In genomic region chr11:75263274-75263963, GRCm38 (mm10) we compare ENCODE assay signal across 8 mouse cellular contexts.
A peak's percentile ranks its signal among the peaks of the same experiment; 100 is the strongest.
DNase-seq lines count a peak whose midpoint lies in the region; ATAC-seq and TF ChIP-seq lines count a peak whose summit lies in the region.

No protein-coding gene starts in this region.

- H3K4me2 ChIP-seq in hindbrain, embryonic 11.5 days (replicated peaks; ENCODE audit: low read depth, low read length) = no peak overlapping the region
- H3K4me2 ChIP-seq in hindbrain, postnatal 0 days (ENCODE audit: low read depth, low read length) = no peak overlapping the region
- H3K4me2 ChIP-seq in embryonic facial prominence, embryonic 13.5 days = no peak overlapping the region
- no peak overlapping the region for H3K4me2 ChIP-seq in intestine, embryonic 16.5 days (ENCODE audit: low read depth, low read length)
- no peak overlapping the region for H3K4me2 ChIP-seq in midbrain, embryonic 14.5 days (ENCODE audit: low read length)

- H3K27ac ChIP-seq in hindbrain, embryonic 11.5 days (ENCODE audit: low read depth, low read length) = peak overlapping the region; percentile 51; the same call in 1 of the 2 replicates
- no peak overlapping the region; the same call in 1 of the 2 replicates for H3K27ac ChIP-seq in hindbrain, postnatal 0 days
- peak overlapping the region; percentile 22; the same call in 1 of the 2 replicates for H3K27ac ChIP-seq in embryonic facial prominence, embryonic 13.5 days
- H3K27ac ChIP-seq in intestine, embryonic 16.5 days (ENCODE audit: low read length) = peak overlapping the region; percentile 40
- H3K27ac ChIP-seq in midbrain, embryonic 14.5 days (replicated peaks; ENCODE audit: low read depth, low read length) = peak overlapping the region; percentile 55

- 62% methylated on average over 15 of the region's 15 CpGs for WGBS in hindbrain, embryonic 11.5 days
- WGBS in hindbrain, postnatal 0 days = 55% methylated on average over 15 of the region's 15 CpGs
- 45% methylated on average over 15 of the region's 15 CpGs for WGBS in embryonic facial prominence, embryonic 13.5 days
- WGBS in intestine, embryonic 16.5 days = 66% methylated on average over 15 of the region's 15 CpGs
- 57% methylated on average over 15 of the region's 15 CpGs for WGBS in midbrain, embryonic 14.5 days

- no peak for TF ChIP-seq CTCF in hindbrain, postnatal 0 days (IDR thresholded peaks at IDR 0.05; ENCODE audit: low read depth)

- ATAC-seq in hindbrain, embryonic 11.5 days (ENCODE audit: low FRiP score) = peak; percentile 54
- ATAC-seq in hindbrain, postnatal 0 days = no peak
- ATAC-seq in embryonic facial prominence, embryonic 13.5 days (ENCODE audit: insufficient number of reproducible peaks, insufficient read depth, low FRiP score, low TSS enrichment, low read depth) = no peak
- no peak for ATAC-seq in intestine, embryonic 16.5 days
- 0 out of 2 replicates have a peak, but pooled peaks have one; percentile 18 for ATAC-seq in midbrain, embryonic 14.5 days (ENCODE audit: low FRiP score, low TSS enrichment)
- ATAC-seq in activated CD4-positive, CD25-positive, alpha-beta regulatory T cell, adult 4 months = no peak

- H3K4me3 ChIP-seq in hindbrain, embryonic 11.5 days (ENCODE audit: low read depth, low read length) = no peak overlapping the region
- no peak overlapping the region for H3K4me3 ChIP-seq in hindbrain, postnatal 0 days (ENCODE audit: low read length)
- no peak overlapping the region for H3K4me3 ChIP-seq in embryonic facial prominence, embryonic 13.5 days
- no peak overlapping the region for H3K4me3 ChIP-seq in intestine, embryonic 16.5 days (ENCODE audit: low read length)
- no peak overlapping the region for H3K4me3 ChIP-seq in midbrain, embryonic 14.5 days (replicated peaks; ENCODE audit: low read depth, low read length)

- H3K4me1 ChIP-seq in hindbrain, embryonic 11.5 days (replicated peaks; ENCODE audit: control insufficient read depth, insufficient read depth, low read length) = 0 out of 2 replicates have a peak, but pooled peaks cover 3% of the 10 kb centered on the region
- peaks cover 24% of the 10 kb centered on the region for H3K4me1 ChIP-seq in hindbrain, postnatal 0 days (ENCODE audit: insufficient read depth, low read length)
- H3K4me1 ChIP-seq in embryonic facial prominence, embryonic 13.5 days = peaks cover 34% of the 10 kb centered on the region
- peaks cover 15% of the 10 kb centered on the region for H3K4me1 ChIP-seq in intestine, embryonic 16.5 days (ENCODE audit: control insufficient read depth, insufficient read depth, low read length)
- H3K4me1 ChIP-seq in midbrain, embryonic 14.5 days (ENCODE audit: control insufficient read depth, insufficient read depth, low read length) = peaks cover 30% of the 10 kb centered on the region

- no peak for DNase-seq in hindbrain, embryonic 11.5 days (ENCODE audit: low spot score)
- no peak for DNase-seq in hindbrain, postnatal 0 days (ENCODE audit: low spot score)
- DNase-seq in midbrain, embryonic 14.5 days = no peak
- DNase-seq in frontal cortex, postnatal 10 days (ENCODE audit: low spot score in 2 of 2) = no peak
- DNase-seq in embryo, embryonic 11 days = no peak

- no peaks in the 10 kb centered on the region for H3K36me3 ChIP-seq in hindbrain, embryonic 11.5 days (ENCODE audit: control insufficient read depth, insufficient read depth, low read length)
- H3K36me3 ChIP-seq in hindbrain, postnatal 0 days (ENCODE audit: insufficient read depth, low read length) = no peaks in the 10 kb centered on the region
- H3K36me3 ChIP-seq in embryonic facial prominence, embryonic 13.5 days = no peaks in the 10 kb centered on the region
- H3K36me3 ChIP-seq in intestine, embryonic 16.5 days (ENCODE audit: control insufficient read depth, insufficient read depth, low read length) = no peaks in the 10 kb centered on the region
- H3K36me3 ChIP-seq in midbrain, embryonic 14.5 days (ENCODE audit: control insufficient read depth, insufficient read depth, low read length) = peaks cover 12% of the 10 kb centered on the region; the same call in 1 of the 2 replicates

- no peaks in the 10 kb centered on the region for H3K9me3 ChIP-seq in hindbrain, embryonic 11.5 days (ENCODE audit: control insufficient read depth, low read length)
- H3K9me3 ChIP-seq in hindbrain, postnatal 0 days (ENCODE audit: low read length) = no peaks in the 10 kb centered on the region
- H3K9me3 ChIP-seq in embryonic facial prominence, embryonic 13.5 days = no peaks in the 10 kb centered on the region
- no peaks in the 10 kb centered on the region for H3K9me3 ChIP-seq in intestine, embryonic 16.5 days (ENCODE audit: control insufficient read depth, low read length)
- H3K9me3 ChIP-seq in midbrain, embryonic 14.5 days (ENCODE audit: control insufficient read depth, low read length) = no peaks in the 10 kb centered on the region

- H3K27me3 ChIP-seq in hindbrain, embryonic 11.5 days (ENCODE audit: control insufficient read depth, insufficient read depth, low read length) = no peaks in the 10 kb centered on the region
- H3K27me3 ChIP-seq in hindbrain, postnatal 0 days (ENCODE audit: insufficient read depth, low read length) = no peaks in the 10 kb centered on the region
- H3K27me3 ChIP-seq in embryonic facial prominence, embryonic 13.5 days = 0 out of 2 replicates have a peak, but pooled peaks cover 8% of the 10 kb centered on the region
- H3K27me3 ChIP-seq in intestine, embryonic 16.5 days (replicated peaks; ENCODE audit: control insufficient read depth, insufficient read depth, low read length) = no peaks in the 10 kb centered on the region
- H3K27me3 ChIP-seq in midbrain, embryonic 14.5 days (ENCODE audit: control insufficient read depth, insufficient read depth, low read length) = no peaks in the 10 kb centered on the region

- no peak overlapping the region for H3K9ac ChIP-seq in hindbrain, embryonic 11.5 days (ENCODE audit: low read depth, low read length)
- no peak overlapping the region for H3K9ac ChIP-seq in hindbrain, postnatal 0 days (replicated peaks; ENCODE audit: low read length)
- 0 out of 2 replicates have a peak overlapping the region, but pooled peaks have one; percentile 36 for H3K9ac ChIP-seq in embryonic facial prominence, embryonic 13.5 days
- H3K9ac ChIP-seq in intestine, embryonic 16.5 days (ENCODE audit: low read depth, low read length) = no peak overlapping the region
- 0 out of 2 replicates have a peak overlapping the region, but pooled peaks have one; percentile 7 for H3K9ac ChIP-seq in midbrain, embryonic 14.5 days (replicated peaks; ENCODE audit: low read length)

Comparison
In these comparisons a context has a peak if more than half of its experiments do, and no peak if none do; other contexts are left out.
1. ATAC-seq: peak in hindbrain, embryonic 11.5 days (single experiment) and midbrain, embryonic 14.5 days (single experiment); none in hindbrain, postnatal 0 days (single experiment), embryonic facial prominence, embryonic 13.5 days (single experiment), intestine, embryonic 16.5 days (single experiment) and activated CD4-positive, CD25-positive, alpha-beta regulatory T cell, adult 4 months (single experiment).
2. H3K9ac ChIP-seq: peak in embryonic facial prominence, embryonic 13.5 days (single experiment) and midbrain, embryonic 14.5 days (single experiment); none in hindbrain, embryonic 11.5 days (single experiment), hindbrain, postnatal 0 days (single experiment) and intestine, embryonic 16.5 days (single experiment).